Mouse (Mus musculus): ENCODE results near the gene Tle2. TPM values are rescaled to one million over a fixed set of nuclear protein-coding genes. Genes with fewer than 3 reads are reported as not detected.

Gene Tle2
- polyA plus RNA-seq, 1 experiment from 2014 or later, result 7.2 TPM

GRCm38 (mm10) chr10:81579967-81580366 is 5.6 kb downstream of the Tle2 start:
- DNase-seq (ENCODE audit: low spot score) (no peak), ATAC-seq (ENCODE audit: low FRiP score) (no peak)
- 78% methylated on average over 4 of the region's 4 CpGs for WGBS
- H3K4me2 ChIP-seq (replicated peaks; ENCODE audit: low read depth, low read length), result no peak overlapping the region
- no peaks in the 10 kb centered on the region for H3K36me3 ChIP-seq (ENCODE audit: control insufficient read depth, insufficient read depth, low read length)
- peaks cover 11% of the 10 kb centered on the region for H3K4me1 ChIP-seq (replicated peaks; ENCODE audit: control insufficient read depth, insufficient read depth, low read length)
- H3K9ac ChIP-seq (ENCODE audit: low read depth, low read length), result no peak overlapping the region
- H3K27ac ChIP-seq (ENCODE audit: low read depth, low read length), result no peak overlapping the region
- no peaks in the 10 kb centered on the region for H3K9me3 ChIP-seq (ENCODE audit: control insufficient read depth, low read length)
- no peak overlapping the region for H3K4me3 ChIP-seq (ENCODE audit: low read depth, low read length)
- peaks cover 37% of the 10 kb centered on the region for H3K27me3 ChIP-seq (ENCODE audit: control insufficient read depth, insufficient read depth, low read length)

- Histone ChIP-seq H3K4me1 (replicated peaks; ENCODE audit: control insufficient read depth, insufficient read depth, low read length) (peaks cover 6% of the 10 kb centered on the region), H3K27ac (ENCODE audit: low read depth, low read length) (no peak overlapping the region), H3K4me3 (ENCODE audit: low read depth, low read length) (no peak overlapping the region), H3K9me3 (ENCODE audit: control insufficient read depth, low read length) (no peaks in the 10 kb centered on the region), H3K36me3 (ENCODE audit: control insufficient read depth, insufficient read depth, low read length) (no peaks in the 10 kb centered on the region), H3K4me2 (replicated peaks; ENCODE audit: low read depth, low read length) (no peak overlapping the region), H3K9ac (ENCODE audit: low read depth, low read length) (no peak overlapping the region), H3K27me3 (ENCODE audit: control insufficient read depth, insufficient read depth, low read length) (peaks cover 35% of the 10 kb centered on the region)
- DNase-seq (ENCODE audit: low spot score) (no peak), ATAC-seq (ENCODE audit: low FRiP score) (no peak)
- WGBS, result 64% methylated on average over 24 of the region's 25 CpGs
Measured at GRCm38 (mm10) chr10:81580441-81581070, 6.2 kb downstream of the Tle2 start.

- H3K36me3 ChIP-seq (ENCODE audit: control insufficient read depth, insufficient read depth, low read length), result no peaks in the 10 kb centered on the region
- no peaks in the 10 kb centered on the region for H3K9me3 ChIP-seq (ENCODE audit: control insufficient read depth, low read length)
- H3K9ac ChIP-seq (ENCODE audit: low read depth, low read length), result no peak overlapping the region
- no peak overlapping the region for H3K4me3 ChIP-seq (ENCODE audit: low read depth, low read length)
- no peak for DNase-seq (ENCODE audit: low spot score)
- no peaks in the 10 kb centered on the region for H3K4me1 ChIP-seq (replicated peaks; ENCODE audit: control insufficient read depth, insufficient read depth, low read length)
- H3K27me3 ChIP-seq (ENCODE audit: control insufficient read depth, insufficient read depth, low read length), result peaks cover 33% of the 10 kb centered on the region
- WGBS, result 46% methylated on average over 6 of the region's 6 CpGs
- H3K4me2 ChIP-seq (replicated peaks; ENCODE audit: low read depth, low read length), result no peak overlapping the region
- no peak for ATAC-seq (ENCODE audit: low FRiP score)
- no peak overlapping the region for H3K27ac ChIP-seq (ENCODE audit: low read depth, low read length)
Measured at GRCm38 (mm10) chr10:81583347-81583746, 9.0 kb downstream of the Tle2 start.

GRCm38 (mm10) chr10:81588739-81589138 is 14.4 kb downstream of the Tle2 start:
- DNase-seq (ENCODE audit: low spot score) (no peak), ATAC-seq (ENCODE audit: low FRiP score) (no peak)
- no peaks in the 10 kb centered on the region for H3K36me3 ChIP-seq (ENCODE audit: control insufficient read depth, insufficient read depth, low read length)
- H3K4me2 ChIP-seq (replicated peaks; ENCODE audit: low read depth, low read length), result no peak overlapping the region
- WGBS, result 72% methylated on average over 7 of the region's 7 CpGs
- peaks cover 31% of the 10 kb centered on the region for H3K27me3 ChIP-seq (ENCODE audit: control insufficient read depth, insufficient read depth, low read length)
- no peak overlapping the region for H3K4me3 ChIP-seq (ENCODE audit: low read depth, low read length)
- H3K4me1 ChIP-seq (replicated peaks; ENCODE audit: control insufficient read depth, insufficient read depth, low read length), result no peaks in the 10 kb centered on the region
- no peaks in the 10 kb centered on the region for H3K9me3 ChIP-seq (ENCODE audit: control insufficient read depth, low read length)
- H3K27ac ChIP-seq (ENCODE audit: low read depth, low read length), result no peak overlapping the region
- no peak overlapping the region for H3K9ac ChIP-seq (ENCODE audit: low read depth, low read length)

- H3K4me2 ChIP-seq (replicated peaks; ENCODE audit: low read depth, low read length), result no peak overlapping the region
- no peaks in the 10 kb centered on the region for H3K9me3 ChIP-seq (ENCODE audit: control insufficient read depth, low read length)
- H3K27ac ChIP-seq (ENCODE audit: low read depth, low read length), result no peak overlapping the region
- H3K4me1 ChIP-seq (replicated peaks; ENCODE audit: control insufficient read depth, insufficient read depth, low read length), result peaks cover 10% of the 10 kb centered on the region
- peaks cover 49% of the 10 kb centered on the region for H3K27me3 ChIP-seq (ENCODE audit: control insufficient read depth, insufficient read depth, low read length)
- no peaks in the 10 kb centered on the region for H3K36me3 ChIP-seq (ENCODE audit: control insufficient read depth, insufficient read depth, low read length)
- WGBS, result 78% methylated on average over 9 of the region's 9 CpGs
- no peak for ATAC-seq (ENCODE audit: low FRiP score)
- DNase-seq (ENCODE audit: low spot score), result no peak
- H3K9ac ChIP-seq (ENCODE audit: low read depth, low read length), result no peak overlapping the region
- H3K4me3 ChIP-seq (ENCODE audit: low read depth, low read length), result no peak overlapping the region
Measured at GRCm38 (mm10) chr10:81591846-81592245, 17.5 kb downstream of the Tle2 start.

GRCm38 (mm10) chr10:81592631-81593030 is 18.3 kb downstream of the Tle2 start:
- peaks cover 14% of the 10 kb centered on the region for H3K4me1 ChIP-seq (replicated peaks; ENCODE audit: control insufficient read depth, insufficient read depth, low read length)
- H3K27me3 ChIP-seq (ENCODE audit: control insufficient read depth, insufficient read depth, low read length), result peaks cover 43% of the 10 kb centered on the region
- H3K4me3 ChIP-seq (ENCODE audit: low read depth, low read length), result no peak overlapping the region
- ATAC-seq (ENCODE audit: low FRiP score) (no peak), DNase-seq (ENCODE audit: low spot score) (no peak)
- no peak overlapping the region for H3K27ac ChIP-seq (ENCODE audit: low read depth, low read length)
- no peaks in the 10 kb centered on the region for H3K36me3 ChIP-seq (ENCODE audit: control insufficient read depth, insufficient read depth, low read length)
- no peak overlapping the region for H3K4me2 ChIP-seq (replicated peaks; ENCODE audit: low read depth, low read length)
- WGBS, result 79% methylated on average over 7 of the region's 7 CpGs
- H3K9me3 ChIP-seq (ENCODE audit: control insufficient read depth, low read length), result no peaks in the 10 kb centered on the region
- no peak overlapping the region for H3K9ac ChIP-seq (ENCODE audit: low read depth, low read length)

- Histone ChIP-seq H3K4me3 (ENCODE audit: low read depth, low read length) (no peak overlapping the region), H3K4me1 (replicated peaks; ENCODE audit: control insufficient read depth, insufficient read depth, low read length) (peaks cover 14% of the 10 kb centered on the region), H3K27ac (ENCODE audit: low read depth, low read length) (no peak overlapping the region), H3K4me2 (replicated peaks; ENCODE audit: low read depth, low read length) (no peak overlapping the region), H3K27me3 (ENCODE audit: control insufficient read depth, insufficient read depth, low read length) (peaks cover 43% of the 10 kb centered on the region), H3K9ac (ENCODE audit: low read depth, low read length) (no peak overlapping the region), H3K36me3 (ENCODE audit: control insufficient read depth, insufficient read depth, low read length) (no peaks in the 10 kb centered on the region), H3K9me3 (ENCODE audit: control insufficient read depth, low read length) (no peaks in the 10 kb centered on the region)
- ATAC-seq (ENCODE audit: low FRiP score) (no peak), DNase-seq (ENCODE audit: low spot score) (no peak)
- WGBS, result 75% methylated on average over 4 of the region's 4 CpGs
Measured at GRCm38 (mm10) chr10:81593223-81593622, 18.9 kb downstream of the Tle2 start.

- Histone ChIP-seq H3K36me3 (ENCODE audit: control insufficient read depth, insufficient read depth, low read length) (no peaks in the 10 kb centered on the region), H3K9ac (ENCODE audit: low read depth, low read length) (no peak overlapping the region), H3K4me1 (replicated peaks; ENCODE audit: control insufficient read depth, insufficient read depth, low read length) (peaks cover 14% of the 10 kb centered on the region), H3K27me3 (ENCODE audit: control insufficient read depth, insufficient read depth, low read length) (peaks cover 44% of the 10 kb centered on the region), H3K27ac (ENCODE audit: low read depth, low read length) (no peak overlapping the region), H3K4me3 (ENCODE audit: low read depth, low read length) (no peak overlapping the region), H3K4me2 (replicated peaks; ENCODE audit: low read depth, low read length) (no peak overlapping the region), H3K9me3 (ENCODE audit: control insufficient read depth, low read length) (no peaks in the 10 kb centered on the region)
- ATAC-seq (ENCODE audit: low FRiP score), result no peak
- WGBS, result 77% methylated on average over 18 of the region's 18 CpGs
- no peak for DNase-seq (ENCODE audit: low spot score)
Measured at GRCm38 (mm10) chr10:81593935-81594334, 19.6 kb downstream of the Tle2 start.

- H3K9me3 ChIP-seq (ENCODE audit: control insufficient read depth, low read length), result no peaks in the 10 kb centered on the region
- no peak overlapping the region for H3K9ac ChIP-seq (ENCODE audit: low read depth, low read length)
- DNase-seq (ENCODE audit: low spot score) (no peak), ATAC-seq (ENCODE audit: low FRiP score) (no peak)
- no peaks in the 10 kb centered on the region for H3K36me3 ChIP-seq (ENCODE audit: control insufficient read depth, insufficient read depth, low read length)
- 38% methylated on average over 5 of the region's 5 CpGs for WGBS
- H3K4me3 ChIP-seq (ENCODE audit: low read depth, low read length), result no peak overlapping the region
- no peak overlapping the region for H3K4me2 ChIP-seq (replicated peaks; ENCODE audit: low read depth, low read length)
- H3K4me1 ChIP-seq (replicated peaks; ENCODE audit: control insufficient read depth, insufficient read depth, low read length), result peaks cover 15% of the 10 kb centered on the region
- H3K27me3 ChIP-seq (ENCODE audit: control insufficient read depth, insufficient read depth, low read length), result peaks cover 52% of the 10 kb centered on the region
- no peak overlapping the region for H3K27ac ChIP-seq (ENCODE audit: low read depth, low read length)
Measured at GRCm38 (mm10) chr10:81595599-81595998, 21.2 kb downstream of the Tle2 start.
